Mouse (Mus musculus): ENCODE measurements around the gene Nabp2. TPM values are rescaled to one million over a fixed set of nuclear protein-coding genes. Genes with fewer than 3 reads are reported as not detected.

Nabp2 gene
- total RNA-seq (2021): 10 to 100 TPM; 88.8 to 91.6 TPM

- intact Hi-C loops (cut with DNase I): loop anchor here (2.0 kb wide), 1 partner anchor 47 kb away; the partner anchor contains the start of gene Smarcc2
Measured at GRCm38 (mm10) chr10:128411211-128412054, at the start of gene Nabp2, which contains the start of gene Rnf41. TSS of gene Nabp2 (minus strand) at chr10:128411492. TSS of gene Rnf41 (plus strand) at chr10:128411657.

GRCm38 (mm10) chr10:128460270-128460630 lies 49.0 kb upstream of the Nabp2 start:
- intact Hi-C loops (cut with DNase I): no loop called here
- no peak for DNase-seq (ENCODE audit: low spot score in 2 of 2)

More at GRCm38 (mm10) chr10:128411211-128412054, at the start of gene Nabp2, which contains the start of gene Rnf41:
- DNase-seq (ENCODE audit: low spot score in 2 of 2): peak; percentile 94 to 96

- peak; percentile 56 to 58 for DNase-seq (ENCODE audit: low spot score in 2 of 2)
- intact Hi-C loops (cut with DNase I): loop anchor here (2.0 to 10.0 kb wide), 5 partner anchors 33 to 245 kb away; partner anchors contain the start of genes Cs, Myl6, Nabp2 and Rnf41
Measured at GRCm38 (mm10) chr10:128459409-128460269, 48.3 kb upstream of the Nabp2 start.

- peak; percentile 82 to 85 for DNase-seq (ENCODE audit: low spot score in 2 of 2)
- intact Hi-C loops (cut with DNase I): loop anchor here (2.0 to 10.0 kb wide), 5 partner anchors 33 to 244 kb away; partner anchors contain the start of genes Cs, Myl6, Nabp2 and Rnf41
Measured at GRCm38 (mm10) chr10:128458719-128459408, 47.6 kb upstream of the Nabp2 start, which contains the start of gene Smarcc2. TSS of gene Smarcc2 (plus strand) at chr10:128459248.

GRCm38 (mm10) chr10:128458348-128458718 lies 47.0 kb upstream of the Nabp2 start:
- intact Hi-C loops (cut with DNase I): loop anchor here (2.0 to 10.0 kb wide), 5 partner anchors 34 to 244 kb away; partner anchors contain the start of genes Cs, Myl6, Nabp2 and Rnf41
- peak; percentile 90 to 92 for DNase-seq (ENCODE audit: low spot score in 2 of 2)

- intact Hi-C loops (cut with DNase I): loop anchor here (2.0 to 10.0 kb wide), 5 partner anchors 35 to 243 kb away; partner anchors contain the start of genes Cs, Myl6, Nabp2 and Rnf41
- DNase-seq (ENCODE audit: low spot score in 2 of 2): no peak
Measured at GRCm38 (mm10) chr10:128457676-128458075, 46.4 kb upstream of the Nabp2 start.

- peak; percentile 39 to 55 for DNase-seq (ENCODE audit: low spot score in 2 of 2)
- intact Hi-C loops (cut with DNase I): loop anchor here (2.0 to 10.0 kb wide), 4 partner anchors 37 to 240 kb away; partner anchors contain the start of genes Ankrd52, Cs, Myl6 and Spryd4
Measured at GRCm38 (mm10) chr10:128455280-128455679, 44.0 kb upstream of the Nabp2 start.

- intact Hi-C loops (cut with DNase I): loop anchor here (2.0 to 10.0 kb wide), 3 partner anchors 78 to 240 kb away; partner anchors contain the start of genes Ankrd52, Cs and Spryd4
- DNase-seq (ENCODE audit: low spot score in 2 of 2): no peak
Measured at GRCm38 (mm10) chr10:128454471-128454870, 43.2 kb upstream of the Nabp2 start.

GRCm38 (mm10) chr10:128451014-128451413 lies 39.7 kb upstream of the Nabp2 start:
- intact Hi-C loops (cut with DNase I): loop anchor here (10.0 kb wide), 2 partner anchors 116 to 236 kb away; partner anchors contain the start of genes Cs and Spryd4

GRCm38 (mm10) chr10:128445407-128445806 lies 34.1 kb upstream of the Nabp2 start:
- intact Hi-C loops (cut with DNase I): no loop called here
- no peak for DNase-seq (ENCODE audit: low spot score in 2 of 2)

More at GRCm38 (mm10) chr10:128451014-128451413, 39.7 kb upstream of the Nabp2 start:
- DNase-seq (ENCODE audit: low spot score in 2 of 2): no peak

- intact Hi-C loops (cut with DNase I): no loop called here
- no peak for DNase-seq (ENCODE audit: low spot score in 2 of 2)
Measured at GRCm38 (mm10) chr10:128444354-128444753, 33.1 kb upstream of the Nabp2 start.

- no peak for DNase-seq (ENCODE audit: low spot score in 2 of 2)
- intact Hi-C loops (cut with DNase I): no loop called here
Measured at GRCm38 (mm10) chr10:128442718-128443117, 31.4 kb upstream of the Nabp2 start.

- DNase-seq (ENCODE audit: low spot score in 2 of 2): no peak
- intact Hi-C loops (cut with DNase I): no loop called here
Measured at GRCm38 (mm10) chr10:128441324-128442119, 30.2 kb upstream of the Nabp2 start.

- DNase-seq (ENCODE audit: low spot score in 2 of 2): no peak
- intact Hi-C loops (cut with DNase I): no loop called here
Measured at GRCm38 (mm10) chr10:128440407-128440806, 29.1 kb upstream of the Nabp2 start.

GRCm38 (mm10) chr10:128438675-128439279 lies 27.5 kb upstream of the Nabp2 start:
- peak in 1 of 2 experiments; percentile 38 for DNase-seq (ENCODE audit: low spot score in 2 of 2)
- intact Hi-C loops (cut with DNase I): no loop called here

- DNase-seq (ENCODE audit: low spot score in 2 of 2): no peak
- intact Hi-C loops (cut with DNase I): no loop called here
Measured at GRCm38 (mm10) chr10:128436376-128436775, 25.1 kb upstream of the Nabp2 start.

GRCm38 (mm10) chr10:128435873-128436272 lies 24.6 kb upstream of the Nabp2 start:
- intact Hi-C loops (cut with DNase I): no loop called here
- no peak for DNase-seq (ENCODE audit: low spot score in 2 of 2)
